Mouse (Mus musculus) lung, embryonic 14.5 days (tissue): Measurements from ENCODE around the gene Vmn1r204. TPM values are rescaled to one million over a fixed set of nuclear protein-coding genes. Genes with fewer than 3 reads are reported as not detected.
"Not testable (repeated sequence)": the region's sequence is repeated elsewhere in the genome, so short reads cannot be mapped to it uniquely, and the experiment has no call there.

Experiments used
- ATAC-seq: fragments of 200-750 bp; cut with Nextera tagmentation; 2 replicates; pipeline ENCODE4 v1.8.0; 2017; ENCODE audit warnings: mild to moderate bottlenecking, moderate TSS enrichment, moderate library complexity; ENCODE audit not compliant: insufficient read depth
- DNase-seq: peaks from one replicate; pipeline ENCODE4 v3.0.0-alpha.2; 2015
- H3K27ac ChIP-seq: fragments of 300-500 bp; sonication (generic); 2 replicates; pipeline ENCODE4 v1.5.1; 2014; ENCODE audit warnings: low read depth, mild to moderate bottlenecking, moderate library complexity
- H3K27me3 ChIP-seq: fragments of 300-500 bp; sonication (generic); 2 replicates; pipeline ENCODE4 v1.6.1; 2014; ENCODE audit warnings: low read length, control low read depth; ENCODE audit not compliant: insufficient read depth
- H3K36me3 ChIP-seq: fragments of 300-500 bp; sonication (generic); 2 replicates; pipeline ENCODE4 v1.6.1; 2014; ENCODE audit warnings: control low read depth; ENCODE audit not compliant: insufficient read depth
- H3K4me1 ChIP-seq: fragments of 300-500 bp; sonication (generic); 2 replicates; pipeline ENCODE4 v1.6.1; 2014; ENCODE audit warnings: antibody characterized with exemption, control low read depth; ENCODE audit not compliant: insufficient read depth
- H3K4me2 ChIP-seq: fragments of 300-500 bp; sonication (generic); 2 replicates; pipeline ENCODE4 v1.6.1; 2014; ENCODE audit warnings: mild to moderate bottlenecking
- H3K4me3 ChIP-seq: fragments of 300-500 bp; sonication (generic); 2 replicates; pipeline ENCODE4 v1.5.1; 2014; ENCODE audit warnings: low read depth, low read length
- H3K9ac ChIP-seq: fragments of 300-500 bp; sonication (generic); 2 replicates; pipeline ENCODE4 v1.6.1; 2014
- H3K9me3 ChIP-seq: fragments of 300-500 bp; sonication (generic); 2 replicates; pipeline ENCODE4 v1.6.1; 2016; ENCODE audit warnings: low read depth, low read length, control low read depth
- CTCF ChIP-seq: IDR thresholded peaks from 2 replicates; pipeline ENCODE4 v1.5.1; 2016; ENCODE audit warnings: antibody characterized with exemption, low read depth
- WGBS: fragments of 180-500 bp; shearing (Covaris S2); extraction: QIAGEN DNeasy Blood & Tissue Kit; methylation state at CpG from one replicate; pipeline ENCODE4 v1.1.7; 2014; 5-methylcytosine and 5-hydroxymethylcytosine counted together
- polyA plus RNA-seq: library from polyadenylated mRNA; unstranded; fragments of >200 nt; fragmentation: Nextera tagmentation; extraction: Ambion mirVana; gene quantifications from 2 replicates; pipeline ENCODE4 v1.2.1, GENCODE M21; 2014

Gene Vmn1r204
- not detected in 2 replicates for polyA plus RNA-seq

- not testable (repeated sequence) for ATAC-seq, H3K9ac ChIP-seq, H3K27me3 ChIP-seq, H3K4me3 ChIP-seq, H3K4me2 ChIP-seq, H3K27ac ChIP-seq, H3K36me3 ChIP-seq, H3K9me3 ChIP-seq, DNase-seq, H3K4me1 ChIP-seq
- 56% methylated on average over 1 of the region's 1 CpGs for WGBS
Measured at GRCm38 (mm10) chr13:22552898-22553297, at the start of gene Vmn1r204. Gene Vmn1r204 (plus strand): TSS chr13:22553198.

GRCm38 (mm10) chr13:22505281-22505680 is 47.7 kb upstream of the Vmn1r204 start, which contains the start of gene Vmn1r202:
Gene Vmn1r202 (minus strand): TSS chr13:22505381.
- TF ChIP-seq CTCF = no peak
- Histone ChIP-seq H3K9ac (no peak within 1 kb of the TSS), H3K27ac (no peak within 1 kb of the TSS), H3K9me3 (no peaks in the 10 kb centered on the region), H3K36me3 (no peaks in the 10 kb centered on the region), H3K4me2 (no peak within 1 kb of the TSS), H3K27me3 (no peaks in the 10 kb centered on the region), H3K4me1 (no peaks in the 10 kb centered on the region), H3K4me3 (no peak within 1 kb of the TSS)
- ATAC-seq (no peak), DNase-seq (no peak)

GRCm38 (mm10) chr13:22517814-22518213 is 35.2 kb upstream of the Vmn1r204 start, which contains the start of gene Vmn1r203:
Gene Vmn1r203 (plus strand): TSS chr13:22518114.
- ATAC-seq = no peak

GRCm38 (mm10) chr13:22574911-22575310 is 21.9 kb downstream of the Vmn1r204 start:
- not testable (repeated sequence) for H3K36me3 ChIP-seq, H3K27ac ChIP-seq, ATAC-seq, DNase-seq, H3K9me3 ChIP-seq, H3K4me1 ChIP-seq, H3K9ac ChIP-seq, H3K4me2 ChIP-seq, H3K4me3 ChIP-seq, H3K27me3 ChIP-seq
- 79% methylated on average over 3 of the region's 3 CpGs for WGBS

More at GRCm38 (mm10) chr13:22517814-22518213, 35.2 kb upstream of the Vmn1r204 start, which contains the start of gene Vmn1r203:
- Histone ChIP-seq H3K36me3 (no peaks in the 10 kb centered on the region), H3K4me1 (no peaks in the 10 kb centered on the region), H3K9ac (no peak within 1 kb of the TSS), H3K4me3 (no peak within 1 kb of the TSS), H3K27me3 (no peaks in the 10 kb centered on the region), H3K9me3 (no peaks in the 10 kb centered on the region), H3K27ac (no peak within 1 kb of the TSS), H3K4me2 (no peak within 1 kb of the TSS)
- no peak for DNase-seq
- no peak for TF ChIP-seq CTCF

- H3K4me1 ChIP-seq, H3K27ac ChIP-seq, H3K27me3 ChIP-seq, H3K4me2 ChIP-seq, DNase-seq, H3K36me3 ChIP-seq, H3K9ac ChIP-seq, H3K9me3 ChIP-seq, ATAC-seq, H3K4me3 ChIP-seq: not testable (repeated sequence)
- WGBS = 80% methylated on average over 14 of the region's 14 CpGs
Measured at GRCm38 (mm10) chr13:22583336-22583735, 30.3 kb downstream of the Vmn1r204 start.

- Histone ChIP-seq H3K9ac (no peak within 1 kb of the TSS), H3K9me3 (no peaks in the 10 kb centered on the region), H3K36me3 (no peaks in the 10 kb centered on the region), H3K4me3 (no peak within 1 kb of the TSS), H3K27ac (no peak within 1 kb of the TSS), H3K27me3 (no peaks in the 10 kb centered on the region), H3K4me1 (no peaks in the 10 kb centered on the region), H3K4me2 (no peak within 1 kb of the TSS)
- TF ChIP-seq CTCF = no peak
- DNase-seq = no peak
- ATAC-seq = no peak
- 80% methylated on average over 3 of the region's 3 CpGs for WGBS
Measured at GRCm38 (mm10) chr13:22592900-22593299, 39.9 kb downstream of the Vmn1r204 start, which contains the start of gene Vmn1r205. Gene Vmn1r205 (minus strand): TSS chr13:22593000.

Other genes starting within 250 kb of the Vmn1r204 start
- not detected in 2 replicates for gene Vmn1r197, start 228.6 kb upstream of the Vmn1r204 start, polyA plus RNA-seq
- gene Vmn1r198, start 202.8 kb upstream of the Vmn1r204 start, polyA plus RNA-seq = not detected in 2 replicates
- not detected in 2 replicates for gene Vmn1r199, start 173.4 kb upstream of the Vmn1r204 start, polyA plus RNA-seq
- gene Vmn1r200, start 162.8 kb upstream of the Vmn1r204 start, polyA plus RNA-seq = not detected in 2 replicates
- gene Vmn1r201, start 81.3 kb upstream of the Vmn1r204 start, polyA plus RNA-seq = not detected in 2 replicates
- not detected in 2 replicates for gene Vmn1r202, start 47.8 kb upstream of the Vmn1r204 start, polyA plus RNA-seq
- 0.03 TPM in 1 of 2 replicates, not detected in the other for gene Vmn1r203, start 35.1 kb upstream of the Vmn1r204 start, polyA plus RNA-seq
- gene Vmn1r205, start 39.8 kb downstream of the Vmn1r204 start, polyA plus RNA-seq = not detected in 2 replicates
- gene Vmn1r206, start 71.1 kb downstream of the Vmn1r204 start, polyA plus RNA-seq = not detected in 2 replicates
- not detected in 2 replicates for gene Vmn1r207-ps, start 176.4 kb downstream of the Vmn1r204 start, polyA plus RNA-seq
- gene Vmn1r208, start 224.2 kb downstream of the Vmn1r204 start, polyA plus RNA-seq = not detected in 2 replicates